Mouse (Mus musculus) liver, postnatal 0 days (tissue): ENCODE data around the gene Actr2. TPM values are rescaled to one million over a fixed set of nuclear protein-coding genes. Genes with fewer than 3 reads are reported as not detected.
"Not testable (repeated sequence)": the region's sequence is repeated elsewhere in the genome, so short reads cannot be mapped to it uniquely, and the experiment has no call there.

Experiments used
- ATAC-seq: fragments of 200-750 bp; cut with Nextera tagmentation; 2 replicates; pipeline ENCODE4 v1.8.0; 2017; ENCODE audit warnings: mild to moderate bottlenecking, moderate library complexity
- DNase-seq: peaks from one replicate; pipeline ENCODE4 v3.0.0-alpha.2; 2016
- H3K27ac ChIP-seq: fragments of 300-500 bp; sonication (generic); 2 replicates; pipeline ENCODE4 v1.5.1; 2014; ENCODE audit warnings: antibody characterized with exemption, moderate library complexity, mild to moderate bottlenecking, low read depth
- H3K27me3 ChIP-seq: fragments of 300-500 bp; sonication (generic); 2 replicates; pipeline ENCODE4 v1.6.1; 2014; ENCODE audit warnings: low read length, control low read depth, mixed read lengths; ENCODE audit not compliant: insufficient read depth
- H3K36me3 ChIP-seq: fragments of 300-500 bp; sonication (generic); replicated peaks from 2 replicates; pipeline ENCODE4 v1.6.1; 2014; ENCODE audit warnings: mild to moderate bottlenecking, control low read depth, low read length, moderate library complexity, mixed read lengths; ENCODE audit not compliant: insufficient read depth
- H3K4me1 ChIP-seq: fragments of 300-500 bp; sonication (generic); 2 replicates; pipeline ENCODE4 v1.6.1; 2014; ENCODE audit warnings: antibody characterized with exemption, mild to moderate bottlenecking, control low read depth; ENCODE audit not compliant: insufficient read depth
- H3K4me2 ChIP-seq: fragments of 300-500 bp; sonication (generic); 2 replicates; pipeline ENCODE4 v1.6.1; 2014; ENCODE audit warnings: low read depth, mild to moderate bottlenecking, low read length, moderate library complexity, mixed read lengths
- H3K4me3 ChIP-seq: fragments of 300-500 bp; sonication (generic); 2 replicates; pipeline ENCODE4 v1.5.1; 2014; ENCODE audit warnings: low read depth, low read length
- H3K9ac ChIP-seq: fragments of 300-500 bp; sonication (generic); replicated peaks from 2 replicates; pipeline ENCODE4 v1.6.1; 2014; ENCODE audit warnings: mild to moderate bottlenecking, moderate library complexity
- H3K9me3 ChIP-seq: fragments of 300-500 bp; sonication (generic); 2 replicates; pipeline ENCODE4 v1.6.1; 2016; ENCODE audit warnings: mild to moderate bottlenecking, control low read depth, low read length, mixed read lengths
- CTCF ChIP-seq: sonication (generic); IDR thresholded peaks from 2 replicates; pipeline ENCODE4 v1.5.1; 2016; ENCODE audit warnings: antibody characterized with exemption, low read depth
- EP300 ChIP-seq: IDR thresholded peaks from 2 replicates; pipeline ENCODE4 v1.6.1; 2016; ENCODE audit warnings: antibody characterized with exemption, low read depth, mild to moderate bottlenecking
- whole genome bisulfite sequencing: fragments of 180-500 bp; shearing (Covaris S2); extraction: QIAGEN DNeasy Blood & Tissue Kit; methylation state at CpG from one replicate; pipeline ENCODE4 v1.1.7; 2014; ENCODE audit not compliant: insufficient replicate concordance; 5-methylcytosine and 5-hydroxymethylcytosine counted together
- polyA plus RNA-seq: library from polyadenylated mRNA; unstranded; fragments of >200 nt; fragmentation: Nextera tagmentation; extraction: Ambion mirVana; gene quantifications from 2 replicates; pipeline ENCODE4 v1.2.1, GENCODE M21; 2015

Gene Actr2
- polyA plus RNA-seq, 1 experiment from 2014 or later, result 54.3 TPM

GRCm38 (mm10) chr11:20072174-20072573, 40.5 kb downstream of the Actr2 start:
- WGBS, result 79% methylated on average over 3 of the region's 3 CpGs
- Histone ChIP-seq H3K4me3 (no peak overlapping the region), H3K4me2 (no peak overlapping the region), H3K27me3 (no peaks in the 10 kb centered on the region), H3K36me3 (peaks cover 68% of the 10 kb centered on the region), H3K9me3 (no peaks in the 10 kb centered on the region), H3K4me1 (no peaks in the 10 kb centered on the region), H3K9ac (no peak overlapping the region), H3K27ac (no peak overlapping the region)
- ATAC-seq, result no peak
- TF ChIP-seq CTCF (peak; percentile 66), EP300 (no peak)
- DNase-seq, result no peak

- H3K4me2 ChIP-seq, result no peak overlapping the region
- H3K27ac ChIP-seq, result no peak overlapping the region
- H3K4me3 ChIP-seq, result no peak overlapping the region
- DNase-seq (no peak), ATAC-seq (no peak)
- H3K36me3 ChIP-seq, result peaks cover 62% of the 10 kb centered on the region
- H3K9ac ChIP-seq, result no peak overlapping the region
- WGBS, result 89% methylated on average over 6 of the region's 6 CpGs
- TF ChIP-seq EP300 (no peak), CTCF (no peak)
- no peaks in the 10 kb centered on the region for H3K27me3 ChIP-seq
- H3K9me3 ChIP-seq, result no peaks in the 10 kb centered on the region
- no peaks in the 10 kb centered on the region for H3K4me1 ChIP-seq
These were observed 44.2 kb downstream of the Actr2 start for GRCm38 (mm10) chr11:20068346-20069004.

GRCm38 (mm10) chr11:20067521-20067920, 45.2 kb downstream of the Actr2 start:
- H3K4me3 ChIP-seq, result no peak overlapping the region
- H3K4me1 ChIP-seq, result no peaks in the 10 kb centered on the region
- H3K27ac ChIP-seq, result no peak overlapping the region
- WGBS, result 57% methylated on average over 1 of the region's 1 CpGs
- DNase-seq, result no peak
- no peaks in the 10 kb centered on the region for H3K27me3 ChIP-seq
- no peak overlapping the region for H3K4me2 ChIP-seq
- no peaks in the 10 kb centered on the region for H3K9me3 ChIP-seq
- TF ChIP-seq EP300 (no peak), CTCF (peak; percentile 47)
- no peak overlapping the region for H3K9ac ChIP-seq
- H3K36me3 ChIP-seq, result peaks cover 55% of the 10 kb centered on the region
- no peak for ATAC-seq

GRCm38 (mm10) chr11:20066106-20066505, 46.6 kb downstream of the Actr2 start:
- Histone ChIP-seq H3K9me3 (no peaks in the 10 kb centered on the region), H3K4me3 (no peak overlapping the region), H3K4me1 (no peaks in the 10 kb centered on the region), H3K36me3 (peaks cover 44% of the 10 kb centered on the region), H3K9ac (no peak overlapping the region), H3K4me2 (no peak overlapping the region), H3K27ac (no peak overlapping the region), H3K27me3 (no peaks in the 10 kb centered on the region)
- no peak for TF ChIP-seq EP300
- no peak for TF ChIP-seq CTCF
- DNase-seq (no peak), ATAC-seq (no peak)
- WGBS, result 97% methylated on average over 1 of the region's 1 CpGs

- Histone ChIP-seq H3K36me3 (peaks cover 43% of the 10 kb centered on the region), H3K4me1 (no peaks in the 10 kb centered on the region), H3K9me3 (no peaks in the 10 kb centered on the region), H3K4me3 (no peak overlapping the region), H3K27ac (no peak overlapping the region), H3K27me3 (no peaks in the 10 kb centered on the region), H3K9ac (no peak overlapping the region), H3K4me2 (no peak overlapping the region)
- ATAC-seq, result no peak
- TF ChIP-seq CTCF (no peak), EP300 (no peak)
- 88% methylated on average over 2 of the region's 2 CpGs for WGBS
- no peak for DNase-seq
These were observed 47.8 kb downstream of the Actr2 start for GRCm38 (mm10) chr11:20064926-20065325.

GRCm38 (mm10) chr11:20064086-20064485, 48.6 kb downstream of the Actr2 start:
- not testable (repeated sequence) for H3K27ac ChIP-seq, H3K4me1 ChIP-seq, DNase-seq, H3K4me3 ChIP-seq, ATAC-seq, H3K9ac ChIP-seq, H3K27me3 ChIP-seq, H3K4me2 ChIP-seq, H3K9me3 ChIP-seq
- peaks cover 45% of the 10 kb centered on the region for H3K36me3 ChIP-seq
- 89% methylated on average over 2 of the region's 2 CpGs for WGBS

- H3K36me3 ChIP-seq, result peaks cover 44% of the 10 kb centered on the region
- not testable (repeated sequence) for H3K4me1 ChIP-seq, DNase-seq, H3K4me3 ChIP-seq, ATAC-seq, H3K9me3 ChIP-seq, H3K27me3 ChIP-seq, H3K4me2 ChIP-seq, H3K9ac ChIP-seq, H3K27ac ChIP-seq
- 93% methylated on average over 9 of the region's 9 CpGs for WGBS
These were observed 49.9 kb downstream of the Actr2 start for GRCm38 (mm10) chr11:20062801-20063200.
